Mouse (Mus musculus) stomach, embryonic 15.5 days (tissue): ENCODE results near the gene Aco2. TPM values are rescaled to one million over a fixed set of nuclear protein-coding genes. Genes with fewer than 3 reads are reported as not detected.

ENCODE experiments used
- ATAC-seq: fragments of 200-750 bp; cut with Nextera tagmentation; 2 replicates; pipeline ENCODE4 v1.8.0; 2017; ENCODE audit warnings: low read depth, moderate number of reproducible peaks, moderate TSS enrichment; ENCODE audit not compliant: insufficient read depth, low FRiP score
- H3K27ac ChIP-seq: fragments of 300-500 bp; sonication (generic); 2 replicates; pipeline ENCODE4 v1.5.1; 2015; ENCODE audit warnings: mild to moderate bottlenecking, inconsistent platforms
- H3K27me3 ChIP-seq: fragments of 300-500 bp; sonication (generic); replicated peaks from 2 replicates; pipeline ENCODE4 v1.6.1; 2015; ENCODE audit warnings: inconsistent platforms
- H3K36me3 ChIP-seq: fragments of 300-500 bp; sonication (generic); 2 replicates; pipeline ENCODE4 v1.6.1; 2015; ENCODE audit warnings: inconsistent platforms
- H3K4me1 ChIP-seq: fragments of 300-500 bp; sonication (generic); 2 replicates; pipeline ENCODE4 v1.6.1; 2015; ENCODE audit warnings: inconsistent platforms
- H3K4me2 ChIP-seq: fragments of 300-500 bp; sonication (generic); 2 replicates; pipeline ENCODE4 v1.6.1; 2015; ENCODE audit warnings: mild to moderate bottlenecking, inconsistent platforms
- H3K4me3 ChIP-seq: fragments of 300-500 bp; sonication (generic); replicated peaks from 2 replicates; pipeline ENCODE4 v1.5.1; 2015; ENCODE audit warnings: inconsistent platforms
- H3K9ac ChIP-seq: fragments of 300-500 bp; sonication (generic); 2 replicates; pipeline ENCODE4 v1.6.1; 2015; ENCODE audit warnings: inconsistent platforms
- H3K9me3 ChIP-seq: fragments of 300-500 bp; sonication (generic); 2 replicates; pipeline ENCODE4 v1.6.1; 2016; ENCODE audit warnings: inconsistent platforms
- WGBS: fragments of 180-500 bp; shearing (Covaris S2); methylation state at CpG from one replicate; pipeline ENCODE4 v1.1.7; 2015; 5-methylcytosine and 5-hydroxymethylcytosine counted together
- polyA plus RNA-seq: library from polyadenylated mRNA; unstranded; fragments of >200 nt; fragmentation: Nextera tagmentation; extraction: Ambion mirVana; gene quantifications from 2 replicates; pipeline ENCODE4 v1.2.1, GENCODE M21; 2015

Aco2 gene
- polyA plus RNA-seq, 1 experiment from 2014 or later = 153 TPM

DNA sequence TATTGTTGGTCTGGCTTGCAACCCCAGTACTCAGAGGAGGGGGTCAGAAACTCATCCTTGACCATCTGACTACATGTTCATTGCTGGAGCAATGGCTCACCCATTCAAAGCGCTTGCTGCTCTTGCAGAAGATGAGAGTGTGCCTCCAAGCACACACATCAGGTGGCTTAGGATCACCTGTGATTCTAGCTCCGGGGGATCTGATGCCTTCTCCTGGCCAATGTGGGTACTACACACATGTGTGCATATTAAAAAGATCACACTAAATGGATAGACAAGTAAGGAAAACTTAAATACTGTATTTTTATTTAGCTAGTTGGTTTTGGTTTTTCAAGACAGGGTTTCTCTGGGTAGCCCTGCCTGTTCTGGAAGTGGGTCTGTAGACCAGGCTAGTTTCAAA lies 68.9 kb downstream of the Aco2 start:
- 92% methylated on average over 2 of the region's 2 CpGs for WGBS
- Histone ChIP-seq H3K27me3 (no peaks in the 10 kb centered on the region), H3K4me3 (no peak overlapping the region), H3K27ac (no peak overlapping the region), H3K9ac (no peak overlapping the region), H3K9me3 (no peaks in the 10 kb centered on the region), H3K36me3 (no peaks in the 10 kb centered on the region), H3K4me1 (peaks cover 17% of the 10 kb centered on the region), H3K4me2 (no peak overlapping the region)
- no peak for ATAC-seq

DNA sequence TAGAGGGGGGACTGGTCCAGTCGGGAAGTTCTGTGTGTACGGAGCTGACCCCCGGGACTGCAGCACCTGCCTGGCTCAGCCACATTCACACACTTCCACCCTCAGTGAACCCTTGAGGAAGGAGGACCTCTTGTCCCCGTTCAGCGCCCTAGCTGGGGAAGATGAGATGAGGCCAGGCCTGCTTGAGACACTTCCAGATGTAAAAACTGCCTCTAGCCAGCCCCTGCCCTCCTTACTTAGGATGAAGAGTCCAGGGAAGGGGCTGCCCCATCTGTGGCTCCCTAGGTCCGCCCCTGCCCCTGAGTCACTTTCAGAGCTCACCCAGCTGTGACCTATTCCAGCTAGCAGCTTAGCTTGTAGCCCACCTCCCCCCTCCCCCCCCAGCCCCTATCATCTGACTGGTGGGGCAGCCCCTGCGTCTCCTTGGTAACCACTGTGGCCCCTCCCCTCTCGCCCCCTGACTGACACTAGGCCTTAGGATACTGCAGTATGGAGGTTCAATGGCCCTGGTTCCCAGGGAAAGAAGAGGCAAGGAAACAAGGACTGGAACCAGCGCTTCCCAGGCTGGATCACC lies 71.2 kb downstream of the Aco2 start:
- Histone ChIP-seq H3K4me1 (peaks cover 3% of the 10 kb centered on the region; the same call in 1 of the 2 replicates), H3K9ac (no peak overlapping the region), H3K4me2 (no peak overlapping the region), H3K36me3 (0 out of 2 replicates have a peak, but pooled peaks cover 4% of the 10 kb centered on the region), H3K27ac (no peak overlapping the region), H3K9me3 (no peaks in the 10 kb centered on the region), H3K4me3 (no peak overlapping the region), H3K27me3 (no peaks in the 10 kb centered on the region)
- WGBS = 27% methylated on average over 9 of the region's 9 CpGs
- no peak for ATAC-seq

DNA sequence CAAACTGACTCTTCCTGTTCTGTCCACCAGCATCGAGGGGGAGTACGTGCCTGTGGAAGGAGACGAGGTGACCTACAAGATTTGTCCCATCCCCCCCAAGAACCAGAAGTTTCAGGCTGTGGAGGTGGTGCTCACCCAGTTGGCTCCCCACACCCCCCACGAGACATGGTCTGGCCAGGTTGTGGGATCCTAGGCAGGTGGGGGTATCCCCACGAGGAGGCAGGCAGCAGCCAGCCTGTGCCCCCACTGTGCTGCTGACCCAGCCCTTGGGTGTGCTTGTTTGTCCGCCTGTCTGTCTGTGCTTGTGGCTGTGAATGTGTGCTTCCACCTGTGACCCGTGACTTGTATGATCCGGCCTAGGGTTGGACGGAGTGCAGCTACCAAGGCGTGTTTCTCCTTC lies 77.0 kb downstream of the Aco2 start:
- 0 out of 2 replicates have a peak, but pooled peaks cover 4% of the 10 kb centered on the region for H3K36me3 ChIP-seq
- no peak overlapping the region for H3K4me3 ChIP-seq
- no peaks in the 10 kb centered on the region for H3K4me1 ChIP-seq
- H3K27me3 ChIP-seq = no peaks in the 10 kb centered on the region
- no peak overlapping the region for H3K27ac ChIP-seq
- no peak for ATAC-seq
- H3K4me2 ChIP-seq = no peak overlapping the region
- 76% methylated on average over 10 of the region's 10 CpGs for WGBS
- H3K9me3 ChIP-seq = no peaks in the 10 kb centered on the region
- H3K9ac ChIP-seq = no peak overlapping the region

DNA sequence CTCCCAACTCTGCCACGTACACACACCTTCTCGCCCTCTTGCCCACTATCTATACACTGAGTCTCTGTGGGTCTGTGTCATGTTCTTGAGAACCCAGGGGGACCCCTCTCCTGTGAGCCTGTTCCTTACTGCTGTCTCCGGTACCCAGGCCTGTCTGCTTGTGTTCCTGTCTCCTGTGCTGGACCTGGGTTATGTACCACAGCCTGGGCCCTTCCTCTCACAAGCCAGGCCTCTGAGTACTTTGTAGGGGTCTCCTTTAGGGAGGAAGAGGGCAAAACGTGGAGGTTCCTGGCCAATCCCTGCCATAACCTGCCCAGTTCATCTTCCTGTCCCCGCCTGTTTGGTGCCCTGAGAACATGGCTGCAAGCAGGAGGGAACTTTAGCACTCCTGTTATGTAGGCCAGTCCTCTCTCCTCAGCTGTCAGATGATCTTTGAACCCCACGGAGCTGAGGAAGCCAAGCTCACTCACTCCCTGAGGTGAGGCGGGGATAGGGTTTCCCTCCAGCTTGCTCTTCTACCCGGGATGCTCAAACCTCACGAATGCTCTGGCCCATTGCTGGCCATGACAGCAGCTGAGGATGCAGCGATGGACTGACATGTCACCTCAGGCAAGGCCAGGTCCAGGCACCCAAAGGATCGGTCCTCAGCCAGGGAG lies 77.5 kb downstream of the Aco2 start:
- Histone ChIP-seq H3K36me3 (0 out of 2 replicates have a peak, but pooled peaks cover 4% of the 10 kb centered on the region), H3K27ac (no peak overlapping the region), H3K4me1 (no peaks in the 10 kb centered on the region), H3K4me2 (no peak overlapping the region), H3K9me3 (no peaks in the 10 kb centered on the region), H3K27me3 (no peaks in the 10 kb centered on the region), H3K4me3 (no peak overlapping the region), H3K9ac (no peak overlapping the region)
- ATAC-seq = no peak
- 68% methylated on average over 11 of the region's 11 CpGs for WGBS

DNA sequence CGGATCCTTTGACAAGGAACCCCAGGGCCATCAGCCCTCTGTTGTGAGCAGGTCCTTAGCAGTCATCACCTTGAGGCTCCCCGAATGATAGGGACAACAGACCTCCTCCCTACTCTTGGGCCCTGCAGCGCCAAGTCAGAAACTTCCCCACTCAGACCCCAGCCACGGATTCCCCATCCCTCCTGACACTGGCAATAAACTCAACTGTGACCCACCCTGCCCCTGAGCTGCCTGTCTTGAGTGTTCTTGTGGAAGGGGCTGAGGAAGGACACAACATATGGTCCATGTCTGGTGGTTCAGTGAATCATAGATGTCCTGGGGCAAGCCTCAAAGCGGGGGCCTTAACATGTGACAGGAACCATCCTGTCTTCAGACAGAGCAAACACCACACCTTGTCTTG lies 78.6 kb downstream of the Aco2 start:
- no peak overlapping the region for H3K4me3 ChIP-seq
- no peak overlapping the region for H3K9ac ChIP-seq
- 67% methylated on average over 5 of the region's 5 CpGs for WGBS
- no peak overlapping the region for H3K4me2 ChIP-seq
- no peak for ATAC-seq
- H3K9me3 ChIP-seq = no peaks in the 10 kb centered on the region
- H3K4me1 ChIP-seq = no peaks in the 10 kb centered on the region
- H3K27me3 ChIP-seq = no peaks in the 10 kb centered on the region
- no peak overlapping the region for H3K27ac ChIP-seq
- peaks cover 11% of the 10 kb centered on the region; the same call in 1 of the 2 replicates for H3K36me3 ChIP-seq

DNA sequence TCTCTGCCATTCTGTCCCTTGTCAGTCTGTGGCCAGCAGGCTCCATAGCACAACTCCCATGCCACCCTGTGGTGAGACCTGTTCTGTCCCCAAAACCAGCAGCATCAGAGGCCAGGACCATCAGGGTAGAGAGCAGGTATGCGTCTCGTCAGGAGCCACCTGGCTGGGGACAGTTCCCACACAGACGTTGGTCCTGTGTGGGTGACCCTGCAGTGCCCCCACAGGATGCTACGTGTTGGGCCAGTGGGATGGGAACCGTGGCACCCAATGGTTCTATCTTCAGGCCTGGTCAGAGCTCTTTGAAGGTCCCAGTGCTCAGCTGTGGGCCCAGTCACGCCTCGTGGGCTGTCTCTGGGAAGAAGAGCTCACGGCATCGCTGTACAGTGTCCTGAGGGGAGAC lies 79.0 kb downstream of the Aco2 start:
- no peak overlapping the region for H3K4me2 ChIP-seq
- H3K9ac ChIP-seq = no peak overlapping the region
- no peak overlapping the region for H3K27ac ChIP-seq
- H3K27me3 ChIP-seq = no peaks in the 10 kb centered on the region
- no peak for ATAC-seq
- no peaks in the 10 kb centered on the region for H3K9me3 ChIP-seq
- WGBS = 87% methylated on average over 9 of the region's 9 CpGs
- no peak overlapping the region for H3K4me3 ChIP-seq
- no peaks in the 10 kb centered on the region for H3K4me1 ChIP-seq
- H3K36me3 ChIP-seq = peaks cover 11% of the 10 kb centered on the region; the same call in 1 of the 2 replicates

DNA sequence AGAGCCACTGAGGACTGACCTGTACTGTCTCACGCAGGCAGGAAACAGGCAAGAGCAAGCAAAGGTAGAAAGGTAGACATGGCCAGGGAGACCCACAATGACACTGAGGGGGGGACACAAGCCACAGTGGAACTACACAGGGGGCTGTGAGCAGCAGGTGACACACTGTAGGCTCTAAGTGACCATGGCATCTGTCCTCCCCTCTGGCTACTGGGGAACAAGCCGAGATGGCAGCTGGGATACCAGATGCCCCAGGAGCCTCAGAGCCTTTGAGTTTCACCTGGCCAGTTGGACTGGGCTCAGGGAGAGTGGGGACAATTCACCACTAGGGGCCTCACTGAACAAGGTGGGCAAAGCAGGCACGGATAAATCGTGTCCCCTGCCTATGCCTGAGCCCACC lies 80.2 kb downstream of the Aco2 start:
- H3K4me1 ChIP-seq = no peaks in the 10 kb centered on the region
- H3K9ac ChIP-seq = no peak overlapping the region
- H3K9me3 ChIP-seq = no peaks in the 10 kb centered on the region
- H3K27me3 ChIP-seq = no peaks in the 10 kb centered on the region
- ATAC-seq = no peak
- H3K4me2 ChIP-seq = no peak overlapping the region
- H3K27ac ChIP-seq = no peak overlapping the region
- H3K36me3 ChIP-seq = peaks cover 7% of the 10 kb centered on the region; the same call in 1 of the 2 replicates
- H3K4me3 ChIP-seq = no peak overlapping the region
- 76% methylated on average over 4 of the region's 4 CpGs for WGBS

DNA sequence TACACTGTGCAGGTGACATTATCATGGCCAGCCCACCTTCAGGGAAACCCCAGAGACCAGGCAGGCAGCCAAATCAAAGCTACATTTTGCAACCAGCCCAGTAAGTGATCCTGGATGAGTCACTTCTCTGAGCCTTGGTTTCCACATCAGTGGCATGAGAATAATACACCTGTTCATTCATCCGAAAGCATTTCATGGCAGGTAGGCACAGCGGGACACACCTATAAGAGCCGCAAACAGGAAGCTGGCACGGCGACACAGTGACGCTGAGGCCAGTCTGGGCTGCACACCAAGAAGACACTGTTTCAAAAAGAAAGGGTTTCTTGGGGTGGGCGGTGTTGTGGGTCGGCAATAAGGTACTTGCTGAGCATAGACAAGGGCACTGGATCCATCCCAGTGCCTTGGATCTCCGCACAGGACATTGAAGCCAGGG lies 82.1 kb downstream of the Aco2 start:
- no peak overlapping the region for H3K4me2 ChIP-seq
- no peak overlapping the region for H3K9ac ChIP-seq
- H3K27me3 ChIP-seq = no peaks in the 10 kb centered on the region
- no peaks in the 10 kb centered on the region for H3K9me3 ChIP-seq
- no peak overlapping the region for H3K4me3 ChIP-seq
- no peak overlapping the region for H3K27ac ChIP-seq
- peaks cover 7% of the 10 kb centered on the region; the same call in 1 of the 2 replicates for H3K36me3 ChIP-seq
- no peak for ATAC-seq
- WGBS = 95% methylated on average over 9 of the region's 9 CpGs
- H3K4me1 ChIP-seq = no peaks in the 10 kb centered on the region

DNA sequence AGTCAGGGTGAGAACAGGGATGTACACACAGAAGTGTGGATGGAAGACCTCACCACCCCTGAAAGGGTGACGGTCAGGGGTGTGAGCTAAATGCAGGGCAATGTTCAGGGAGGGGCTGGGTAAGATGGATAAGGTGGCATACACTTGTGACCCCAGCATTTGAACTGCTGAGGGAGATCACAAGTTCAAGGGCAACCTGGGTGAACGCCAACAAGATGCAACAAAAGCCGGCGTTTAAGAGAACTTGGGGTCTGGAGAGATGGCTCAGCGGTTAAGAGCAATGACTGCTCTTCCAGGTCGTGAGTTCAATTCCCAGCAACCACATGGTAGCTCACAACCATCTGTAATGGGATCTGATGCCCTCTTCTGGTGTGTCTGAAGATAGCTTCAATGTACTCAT lies 82.6 kb downstream of the Aco2 start:
- Histone ChIP-seq H3K4me1 (no peaks in the 10 kb centered on the region), H3K9me3 (no peaks in the 10 kb centered on the region), H3K9ac (no peak overlapping the region), H3K4me2 (no peak overlapping the region), H3K27ac (no peak overlapping the region), H3K4me3 (no peak overlapping the region), H3K27me3 (no peaks in the 10 kb centered on the region), H3K36me3 (peaks cover 7% of the 10 kb centered on the region; the same call in 1 of the 2 replicates)
- ATAC-seq = no peak
- 91% methylated on average over 6 of the region's 6 CpGs for WGBS

DNA sequence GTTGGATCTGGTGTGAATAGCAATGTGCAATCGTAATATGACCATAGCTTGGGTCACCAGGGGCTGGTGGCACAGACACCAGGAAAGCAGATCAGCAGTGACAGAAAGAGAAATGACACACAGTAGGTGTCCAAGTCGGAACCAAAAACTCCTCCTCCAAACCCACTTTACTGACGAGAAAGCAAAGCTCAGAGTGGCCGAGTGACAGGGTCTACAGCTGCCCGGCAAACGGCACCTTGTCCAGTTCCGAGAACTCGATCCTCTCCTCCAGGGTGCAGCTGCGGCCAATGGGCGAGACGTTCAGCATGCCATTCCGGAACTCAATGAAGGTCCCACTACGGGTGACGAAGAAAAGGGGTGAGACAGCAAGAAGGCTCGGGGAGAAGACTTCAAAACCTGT lies 83.3 kb downstream of the Aco2 start:
- Histone ChIP-seq H3K36me3 (peaks cover 7% of the 10 kb centered on the region; the same call in 1 of the 2 replicates), H3K4me2 (no peak overlapping the region), H3K27ac (no peak overlapping the region), H3K4me3 (no peak overlapping the region), H3K27me3 (no peaks in the 10 kb centered on the region), H3K4me1 (peaks cover 3% of the 10 kb centered on the region), H3K9me3 (no peaks in the 10 kb centered on the region), H3K9ac (no peak overlapping the region)
- WGBS = 93% methylated on average over 15 of the region's 15 CpGs
- no peak for ATAC-seq

DNA sequence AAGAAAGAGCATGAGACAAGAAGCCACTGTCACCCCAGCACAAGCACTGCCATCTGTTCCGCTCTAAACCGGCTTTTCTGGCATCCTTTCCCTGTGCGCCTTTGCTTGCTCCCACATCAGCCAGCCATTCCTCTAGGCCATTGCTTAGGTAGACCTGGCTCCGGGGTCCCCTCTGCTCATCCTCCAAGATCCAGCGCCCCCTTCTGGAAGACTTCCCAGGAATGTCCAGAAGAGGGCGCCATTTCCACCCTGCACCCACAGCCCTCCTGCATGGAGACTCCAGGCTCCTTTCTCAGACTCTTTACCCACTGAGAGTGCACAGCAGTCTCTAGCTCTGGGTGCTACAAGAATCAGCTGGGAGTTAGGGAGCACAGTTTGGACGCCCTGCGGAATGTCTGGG lies 84.3 kb downstream of the Aco2 start:
- Histone ChIP-seq H3K36me3 (peaks cover 7% of the 10 kb centered on the region; the same call in 1 of the 2 replicates), H3K4me3 (no peak overlapping the region), H3K4me2 (no peak overlapping the region), H3K9me3 (no peaks in the 10 kb centered on the region), H3K27ac (no peak overlapping the region), H3K4me1 (peaks cover 5% of the 10 kb centered on the region), H3K27me3 (no peaks in the 10 kb centered on the region), H3K9ac (no peak overlapping the region)
- ATAC-seq = no peak
- WGBS = 55% methylated on average over 8 of the region's 8 CpGs

DNA sequence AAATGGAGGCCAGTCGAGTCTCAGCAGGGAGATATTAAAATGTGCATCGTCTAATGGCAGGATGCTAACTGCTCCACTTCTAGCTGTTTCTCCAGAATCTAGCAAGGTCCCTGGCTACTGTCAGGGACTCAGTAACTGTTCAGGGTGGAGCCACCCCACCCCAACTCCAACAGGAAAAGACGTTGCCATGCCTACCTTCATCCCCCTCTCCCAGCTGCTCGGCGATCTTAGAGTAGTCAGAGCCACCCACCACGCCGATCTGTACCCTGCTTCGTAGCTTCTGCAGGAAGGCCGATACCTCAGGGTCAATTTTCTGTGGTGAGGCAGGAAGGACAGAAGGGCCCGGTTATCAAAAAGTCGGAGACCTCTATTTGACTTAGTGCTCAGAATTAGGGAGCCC lies 85.5 kb downstream of the Aco2 start:
- Histone ChIP-seq H3K4me2 (no peak overlapping the region), H3K36me3 (peaks cover 7% of the 10 kb centered on the region; the same call in 1 of the 2 replicates), H3K27me3 (no peaks in the 10 kb centered on the region), H3K4me1 (peaks cover 5% of the 10 kb centered on the region), H3K27ac (no peak overlapping the region), H3K9me3 (no peaks in the 10 kb centered on the region), H3K4me3 (no peak overlapping the region), H3K9ac (no peak overlapping the region)
- 79% methylated on average over 11 of the region's 11 CpGs for whole genome bisulfite sequencing
- no peak for ATAC-seq
